Mouse (Mus musculus): ENCODE results near the gene Atat1.
"Not testable (repeated sequence)": the region's sequence is repeated elsewhere in the genome, so short reads cannot be mapped to it uniquely, and the experiment has no call there.

Atat1 gene

DNA sequence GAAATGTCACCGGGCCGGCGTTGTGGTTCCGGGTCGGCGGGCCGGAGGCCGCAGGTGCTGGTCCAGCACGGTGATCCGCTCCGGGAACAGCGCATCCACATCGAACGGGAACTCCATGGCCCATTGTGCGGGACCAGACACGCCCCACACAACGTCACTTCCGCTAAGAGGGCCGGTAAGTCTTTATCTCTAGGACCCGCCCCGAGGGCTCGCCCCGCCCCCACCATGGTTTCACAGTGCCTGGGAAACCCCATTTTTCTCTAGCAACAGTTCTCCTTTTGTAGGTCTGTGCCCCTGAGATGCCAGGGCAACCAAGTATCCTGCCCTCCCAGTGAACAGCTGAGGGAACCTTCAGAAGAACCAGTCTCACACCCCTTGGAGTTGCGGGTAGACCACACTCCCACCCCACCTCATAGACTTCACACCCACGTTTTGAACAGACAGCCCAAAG is at the start of gene Atat1:
TSS of gene Atat1 (minus strand) at position 157 of the 451 bp plus-strand sequence.
- DNase-seq (ENCODE audit: low read depth, low spot score), result peak; percentile 96

DNA sequence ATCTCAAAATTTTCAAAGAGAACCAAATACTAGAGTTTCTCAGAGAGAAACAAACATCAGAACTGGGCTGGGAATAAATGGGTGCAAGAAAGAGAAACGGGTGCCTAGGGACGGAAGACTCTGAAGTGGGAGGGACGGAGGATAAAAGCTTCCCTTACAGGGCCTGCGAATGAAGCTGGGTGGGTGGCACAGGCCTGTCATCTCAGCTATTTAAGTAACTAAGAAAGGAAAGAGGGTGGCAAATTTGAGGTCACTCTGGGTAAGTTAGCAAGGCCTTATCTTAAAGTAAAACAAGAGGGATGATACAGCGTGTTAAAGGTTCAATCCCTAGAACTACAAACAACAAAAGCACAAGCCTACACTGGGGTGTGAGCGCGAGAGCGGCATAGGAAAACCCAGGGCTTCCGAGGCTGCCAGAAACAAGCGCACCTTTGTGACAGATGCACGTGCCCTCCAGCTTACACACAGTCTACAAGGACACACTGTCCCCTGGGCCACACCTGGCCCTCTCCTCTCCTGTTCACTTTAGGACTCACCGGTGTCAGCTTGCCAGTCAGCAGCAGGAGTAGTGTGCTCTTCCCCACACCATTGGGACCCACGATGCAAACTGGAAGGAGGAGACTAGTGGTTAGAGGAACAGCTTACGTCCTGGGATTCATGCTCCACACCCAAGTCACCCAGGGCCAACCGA is 48.8 kb upstream of the Atat1 start:
- DNase-seq (ENCODE audit: low read depth, low spot score), result no peak

DNA sequence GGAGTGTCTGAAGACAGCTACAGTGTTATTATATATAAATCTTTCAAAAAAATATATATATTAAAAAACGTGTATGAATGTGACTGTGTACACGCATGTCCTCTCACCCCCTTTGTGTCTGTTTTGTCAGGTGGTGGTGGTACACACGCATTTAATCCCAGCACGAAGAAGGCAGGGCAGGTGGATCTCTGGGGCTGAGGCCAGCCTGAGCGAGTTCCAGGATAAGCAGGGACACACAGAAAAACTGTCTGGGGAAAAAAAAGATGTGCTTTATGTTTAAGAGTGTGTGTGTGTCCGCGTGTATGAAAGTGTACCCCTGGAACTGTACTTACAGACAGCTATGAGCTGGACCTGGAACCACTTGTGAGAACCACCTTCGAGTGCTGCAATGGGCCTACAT is 44.8 kb upstream of the Atat1 start:
- no peak for DNase-seq (ENCODE audit: low read depth, low spot score)

DNA sequence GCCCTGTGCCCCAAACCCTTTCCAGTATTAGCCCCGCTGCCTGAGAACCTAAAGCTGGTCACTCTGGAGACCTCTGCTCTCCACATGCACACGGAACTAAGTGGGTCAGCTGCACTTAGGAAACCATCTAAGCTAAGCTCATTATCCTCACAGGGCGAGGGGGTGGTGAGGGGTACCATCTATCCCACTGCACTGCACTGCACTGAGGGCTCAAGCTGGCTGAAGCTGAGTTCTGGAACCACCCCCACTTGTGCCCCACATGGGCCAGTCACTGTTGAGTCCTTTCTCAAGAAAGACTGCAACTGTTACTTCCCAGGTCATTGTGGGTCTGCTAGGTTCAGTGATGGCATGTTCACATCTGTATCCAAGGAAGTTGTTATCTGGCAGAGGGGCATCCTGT is 42.7 kb upstream of the Atat1 start:
- not testable (repeated sequence) for DNase-seq (ENCODE audit: low read depth, low spot score)

DNA sequence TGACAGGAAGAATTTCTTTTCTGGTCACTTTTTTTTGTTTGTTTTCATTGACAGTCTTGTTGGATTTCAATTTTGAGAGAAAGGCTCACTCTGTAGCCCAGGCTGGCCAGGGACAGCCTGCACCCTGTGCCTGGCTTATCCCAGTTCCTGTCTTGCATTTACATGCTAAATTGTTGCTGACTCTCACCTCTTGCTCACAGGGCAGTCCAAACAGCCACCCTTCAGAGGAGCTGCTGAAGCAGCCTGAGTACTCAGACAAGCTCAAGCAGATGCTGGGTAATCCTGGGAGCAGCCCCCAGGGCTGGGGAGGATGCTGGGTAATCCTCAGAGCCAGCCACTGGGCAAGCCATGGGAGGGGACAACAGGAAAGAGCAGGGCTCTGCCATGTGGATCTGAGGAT is 41.1 kb upstream of the Atat1 start:
- DNase-seq (ENCODE audit: low read depth, low spot score), result not testable (repeated sequence)

DNA sequence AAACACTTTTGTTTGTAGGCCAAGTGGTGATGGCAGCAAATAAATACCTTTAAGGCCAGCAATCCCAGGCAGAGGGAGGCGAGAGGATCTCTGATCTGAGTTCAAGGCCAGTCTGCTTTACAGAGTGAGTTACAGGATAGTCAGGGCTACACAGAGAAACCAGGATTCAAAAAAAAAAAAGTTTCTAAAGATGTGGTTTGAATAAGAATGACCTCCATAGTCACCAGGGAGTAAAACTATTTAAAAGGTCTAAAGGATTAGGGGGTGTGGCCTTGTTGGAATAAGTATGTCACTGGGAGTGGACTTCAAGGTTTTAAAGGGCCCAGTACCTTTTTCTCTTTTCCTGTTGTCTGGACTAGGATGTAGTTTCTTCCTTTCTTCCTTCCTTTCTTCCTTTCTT is 30.1 kb upstream of the Atat1 start:
- DNase-seq (ENCODE audit: low read depth, low spot score), result peak; percentile 88

DNA sequence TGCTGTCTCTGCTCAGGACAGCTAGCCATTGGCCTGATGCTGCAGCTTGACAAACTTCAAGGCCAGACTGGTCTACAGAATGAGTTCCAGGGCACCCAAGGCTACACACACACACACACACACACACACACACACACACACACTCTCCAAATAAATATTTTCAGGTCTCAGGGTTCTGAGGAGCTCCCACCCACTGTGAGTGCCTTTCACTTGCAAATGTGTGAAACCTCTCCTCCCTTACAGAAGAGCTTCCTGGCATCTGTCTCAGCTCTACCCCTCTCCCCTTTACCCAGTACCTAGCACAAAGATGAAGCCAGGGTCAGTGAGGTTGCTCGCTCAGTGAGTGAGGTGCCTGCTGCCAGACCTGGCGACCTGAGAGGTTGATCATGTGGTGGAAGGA is 29.2 kb upstream of the Atat1 start:
- DNase-seq (ENCODE audit: low read depth, low spot score), result peak; percentile 85

DNA sequence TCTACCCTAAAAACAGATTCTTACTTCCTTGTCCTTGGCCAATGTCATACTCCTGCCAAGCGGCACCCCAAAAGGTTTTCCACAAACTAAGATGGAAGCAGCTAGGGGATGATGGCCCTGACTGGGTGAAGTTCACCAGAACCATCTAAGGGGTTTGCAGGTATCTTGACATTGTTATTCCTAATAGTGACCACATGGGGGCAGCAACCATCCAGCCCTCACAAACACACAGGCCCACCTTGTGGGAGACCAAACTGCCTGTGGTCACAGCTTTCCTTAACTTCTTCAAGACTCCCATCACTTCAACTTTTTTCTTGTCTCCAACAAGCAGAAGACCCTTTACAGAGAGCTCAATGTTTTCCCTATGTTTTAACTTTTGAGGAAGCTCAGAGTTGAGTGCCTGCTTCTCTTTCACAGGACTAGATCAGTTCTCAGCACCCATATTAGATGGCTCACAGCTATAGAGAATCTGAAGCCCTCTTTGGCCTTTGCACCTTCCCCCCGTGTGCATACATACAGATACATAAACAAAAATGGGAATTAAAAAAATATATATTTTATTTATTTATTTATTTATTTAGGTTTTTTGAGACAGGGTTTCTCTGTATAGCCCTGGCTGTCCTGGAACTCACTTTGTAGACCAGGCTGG is 27.9 kb upstream of the Atat1 start:
- DNase-seq (ENCODE audit: low read depth, low spot score), result peak; percentile 89

DNA sequence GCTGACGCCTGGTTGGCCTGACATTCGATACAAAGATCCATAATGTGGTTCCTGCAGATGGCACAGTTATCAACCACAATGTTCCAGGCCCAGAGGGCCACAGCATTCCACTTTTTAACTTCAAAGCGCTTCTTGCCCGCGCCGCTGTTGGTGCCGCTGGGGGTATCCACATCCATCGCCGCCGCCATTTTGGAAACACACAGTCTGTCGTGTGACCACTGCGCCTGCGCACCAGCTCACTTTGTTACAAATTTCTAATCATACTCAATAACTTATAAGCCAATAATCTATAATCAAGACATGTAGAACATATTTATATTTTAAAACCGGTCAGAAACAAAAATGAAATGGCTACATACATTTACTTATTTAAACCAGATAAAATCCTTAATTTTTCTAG is 25.9 kb upstream of the Atat1 start:
- peak; percentile 66 for DNase-seq (ENCODE audit: low read depth, low spot score)

DNA sequence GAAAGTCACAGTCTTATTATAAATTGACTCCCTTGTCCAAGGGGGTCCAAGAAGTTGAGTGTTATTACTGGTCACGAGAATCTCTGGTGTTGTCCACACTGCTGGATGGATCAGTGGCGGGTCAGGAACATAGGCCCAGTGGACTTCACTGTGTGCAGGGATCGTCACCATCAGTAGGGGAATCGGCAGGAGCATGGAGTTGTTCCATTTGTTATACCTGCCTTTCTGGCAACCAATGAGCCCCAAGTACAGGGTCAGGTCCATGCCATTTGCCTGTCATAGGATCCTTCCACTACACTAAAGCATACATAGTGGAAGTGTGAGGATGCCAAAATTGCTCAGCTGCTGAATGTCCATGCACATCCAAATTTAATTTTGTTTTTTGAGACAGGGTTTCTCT is 22.7 kb upstream of the Atat1 start:
- no peak for DNase-seq (ENCODE audit: low read depth, low spot score)

DNA sequence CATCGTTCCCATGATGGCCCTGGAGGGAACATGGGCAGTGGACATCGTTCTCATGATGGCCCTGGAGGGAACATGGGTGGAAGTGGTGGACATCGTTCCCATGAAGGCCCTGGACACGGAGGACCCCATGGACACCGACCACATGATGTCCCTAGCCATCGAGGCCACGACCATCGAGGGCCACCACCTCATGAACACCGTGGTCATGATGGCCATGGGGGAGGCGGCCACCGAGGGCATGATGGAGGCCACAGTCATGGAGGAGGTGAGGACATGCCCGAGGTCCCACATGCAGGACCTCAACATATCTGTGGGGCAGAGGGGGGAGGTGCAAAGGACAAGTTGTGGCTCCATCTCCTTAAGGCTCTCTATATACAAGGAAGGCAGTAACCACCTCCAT is 20.8 kb upstream of the Atat1 start:
- no peak for DNase-seq (ENCODE audit: low read depth, low spot score)

DNA sequence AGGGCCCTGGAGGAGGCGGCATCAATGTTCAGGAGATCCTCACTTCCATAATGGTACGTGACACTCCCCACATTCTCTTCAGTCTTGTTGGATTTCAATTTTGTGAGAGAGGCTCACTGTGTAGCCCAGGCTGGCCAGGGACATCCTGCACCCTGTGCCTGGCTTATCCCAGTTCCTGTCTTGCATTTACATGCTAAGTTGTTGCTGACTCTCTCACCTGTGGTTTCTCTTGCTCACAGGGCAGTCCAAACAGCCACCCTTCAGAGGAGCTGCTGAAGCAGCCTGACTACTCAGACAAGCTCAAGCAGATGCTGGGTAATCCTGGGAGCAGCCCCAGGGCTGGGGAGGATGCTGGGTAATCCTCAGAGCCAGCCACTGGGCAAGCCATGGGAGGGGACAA is 19.7 kb upstream of the Atat1 start:
- no peak for DNase-seq (ENCODE audit: low read depth, low spot score)

DNA sequence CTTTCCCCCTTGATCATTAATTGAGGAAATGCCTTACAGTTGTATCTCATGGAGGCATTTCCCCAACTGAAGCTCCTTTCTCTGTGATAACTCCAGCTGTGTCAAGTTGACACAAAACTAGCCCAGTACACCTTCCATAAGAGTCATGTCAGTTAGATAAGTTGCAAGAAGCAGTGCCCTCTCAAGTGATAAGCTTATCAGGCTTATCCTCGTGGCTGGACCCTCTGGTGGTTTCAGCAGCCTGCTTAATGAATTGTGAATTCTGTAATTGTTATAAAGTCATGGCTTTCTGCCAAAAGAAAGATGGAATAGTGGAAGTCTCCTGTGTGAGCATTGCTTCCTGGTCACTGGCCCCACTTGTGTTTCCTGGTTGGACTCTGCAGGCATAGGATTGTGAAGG is 17.6 kb upstream of the Atat1 start:
- DNase-seq (ENCODE audit: low read depth, low spot score), result no peak

DNA sequence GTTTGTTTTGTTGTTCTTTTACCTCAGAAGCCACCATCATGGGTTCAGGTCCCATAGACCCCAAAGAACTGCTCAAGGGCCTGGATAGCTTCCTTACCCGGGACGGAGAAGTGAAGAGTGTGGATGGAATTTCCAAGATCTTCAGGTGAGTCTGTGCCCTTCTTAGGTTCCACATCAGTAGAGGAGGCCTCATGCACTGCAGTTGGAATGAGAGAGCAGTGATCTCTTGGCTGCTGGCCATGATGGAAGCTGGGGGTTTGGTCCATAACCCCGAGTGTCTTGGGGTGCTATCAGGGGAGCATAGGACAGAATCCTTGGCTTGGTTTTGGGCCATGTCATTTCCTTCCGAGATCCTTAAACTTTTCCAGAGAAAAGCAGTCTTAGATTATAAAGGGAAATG is 13.4 kb upstream of the Atat1 start:
- no peak for DNase-seq (ENCODE audit: low read depth, low spot score)

DNA sequence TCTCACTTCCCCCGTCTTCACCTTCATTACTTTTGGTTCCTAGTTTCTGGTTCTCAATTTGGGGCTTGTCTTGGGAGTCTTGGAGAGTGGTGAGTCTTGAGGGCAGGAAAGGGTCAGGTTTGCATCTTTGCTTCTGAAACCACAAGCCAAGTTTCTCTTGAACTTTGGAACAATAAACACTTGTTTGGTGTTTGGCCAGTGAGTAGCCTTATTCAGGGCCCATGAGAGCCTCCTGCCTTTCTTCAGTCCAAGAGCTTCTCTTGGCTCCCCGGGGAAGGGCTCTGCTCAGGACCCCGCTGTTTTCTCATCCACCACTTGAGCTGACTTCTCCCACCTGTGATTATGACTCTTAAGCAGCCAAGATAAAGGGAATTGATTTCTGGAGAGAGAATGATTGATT is 12.7 kb upstream of the Atat1 start:
- DNase-seq (ENCODE audit: low read depth, low spot score), result no peak

DNA sequence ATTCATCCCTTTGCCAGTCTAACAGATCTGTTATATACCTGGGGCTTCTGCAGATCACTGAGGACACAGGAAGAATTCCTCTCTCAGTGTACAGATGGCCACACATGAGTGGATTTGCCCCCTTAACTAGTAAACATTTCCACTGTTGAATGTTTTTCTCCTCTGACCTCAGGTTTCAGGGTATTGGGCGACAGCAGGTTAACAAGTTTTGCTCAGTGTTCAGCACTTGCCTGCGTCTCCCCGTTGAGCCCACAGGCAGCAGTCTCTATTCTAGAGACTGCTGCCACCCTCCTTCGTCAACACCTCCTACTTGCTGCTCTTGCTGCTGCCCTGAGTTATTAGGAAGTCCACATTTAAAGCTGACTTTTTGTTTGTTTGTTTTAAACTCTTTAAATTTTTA is 11.8 kb upstream of the Atat1 start:
- DNase-seq (ENCODE audit: low read depth, low spot score), result no peak

DNA sequence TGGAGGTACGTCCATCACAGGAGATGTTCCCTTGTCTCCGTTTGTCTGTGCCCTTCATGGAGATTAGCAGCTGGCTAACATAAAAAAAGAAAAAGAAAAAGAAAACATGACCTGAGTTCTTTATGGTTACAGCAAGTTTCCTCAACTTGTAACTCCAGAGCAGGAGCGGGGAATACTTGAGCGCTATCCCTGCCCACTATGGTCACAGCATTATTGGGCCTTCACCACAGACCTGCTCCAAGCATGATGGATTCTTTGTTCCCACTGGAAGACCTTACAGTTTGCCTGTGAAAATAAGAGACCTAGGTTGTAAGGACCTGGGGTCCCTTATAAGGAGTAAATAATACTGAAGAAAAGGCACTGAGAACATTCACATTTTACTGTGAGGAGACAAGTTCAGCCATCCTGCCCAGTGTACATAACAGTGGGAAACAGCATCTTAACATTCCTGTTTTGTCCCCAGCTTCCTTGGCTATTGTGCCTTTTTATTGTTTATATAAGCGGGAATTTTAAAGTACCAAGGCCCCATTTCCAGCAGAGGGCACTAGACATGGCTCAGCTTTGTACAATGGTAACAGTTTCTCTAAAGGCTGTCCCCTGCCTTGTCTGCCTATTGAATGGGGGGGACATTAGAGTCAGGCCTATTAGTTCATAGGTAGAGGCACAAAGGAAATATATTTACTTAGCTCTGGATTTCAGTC is 11.1 kb upstream of the Atat1 start:
- DNase-seq (ENCODE audit: low read depth, low spot score), result peak; percentile 78

DNA sequence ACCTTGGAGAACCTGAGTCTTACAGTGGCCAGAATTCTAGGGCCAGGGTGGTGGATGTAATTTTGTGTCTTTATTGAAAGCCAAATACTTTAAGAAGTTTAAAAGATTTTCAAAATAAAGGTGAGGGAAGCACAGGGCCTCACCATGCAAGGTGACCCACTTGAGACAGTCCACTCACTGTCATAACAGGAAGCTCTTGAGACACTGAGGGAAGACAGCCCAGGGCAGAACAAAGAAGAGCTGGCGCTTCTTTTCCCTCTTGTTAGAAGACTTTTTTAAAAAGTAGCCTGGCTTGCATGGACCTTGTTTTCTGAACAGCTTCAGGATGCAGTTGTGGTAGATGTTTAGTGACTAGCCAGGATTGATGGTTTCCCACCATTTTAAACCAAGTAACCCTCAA is 10.5 kb upstream of the Atat1 start:
- DNase-seq (ENCODE audit: low read depth, low spot score), result peak; percentile 26

DNA sequence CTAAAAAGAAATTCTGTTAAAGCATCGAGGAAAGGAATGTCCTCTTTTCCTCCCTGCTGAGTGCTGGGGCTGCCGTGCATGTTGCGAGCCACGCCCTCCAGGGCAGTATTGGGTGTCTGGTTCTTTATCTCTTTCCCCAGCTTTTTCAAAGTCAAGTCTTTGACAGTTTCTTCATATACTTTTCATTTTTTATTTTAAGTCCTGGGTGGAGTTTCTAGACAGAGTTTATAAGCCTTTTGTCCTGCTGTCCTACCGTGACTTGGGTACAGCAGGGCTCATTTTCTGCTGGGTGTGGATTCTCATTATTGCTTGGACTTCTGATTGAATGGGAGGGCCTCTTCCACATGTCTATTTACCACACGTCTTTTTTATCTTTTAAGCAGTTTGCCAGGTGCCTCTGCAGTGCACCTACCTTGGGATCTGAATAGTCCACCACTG is 10.0 kb upstream of the Atat1 start:
- peak; percentile 75 for DNase-seq (ENCODE audit: low read depth, low spot score)

DNA sequence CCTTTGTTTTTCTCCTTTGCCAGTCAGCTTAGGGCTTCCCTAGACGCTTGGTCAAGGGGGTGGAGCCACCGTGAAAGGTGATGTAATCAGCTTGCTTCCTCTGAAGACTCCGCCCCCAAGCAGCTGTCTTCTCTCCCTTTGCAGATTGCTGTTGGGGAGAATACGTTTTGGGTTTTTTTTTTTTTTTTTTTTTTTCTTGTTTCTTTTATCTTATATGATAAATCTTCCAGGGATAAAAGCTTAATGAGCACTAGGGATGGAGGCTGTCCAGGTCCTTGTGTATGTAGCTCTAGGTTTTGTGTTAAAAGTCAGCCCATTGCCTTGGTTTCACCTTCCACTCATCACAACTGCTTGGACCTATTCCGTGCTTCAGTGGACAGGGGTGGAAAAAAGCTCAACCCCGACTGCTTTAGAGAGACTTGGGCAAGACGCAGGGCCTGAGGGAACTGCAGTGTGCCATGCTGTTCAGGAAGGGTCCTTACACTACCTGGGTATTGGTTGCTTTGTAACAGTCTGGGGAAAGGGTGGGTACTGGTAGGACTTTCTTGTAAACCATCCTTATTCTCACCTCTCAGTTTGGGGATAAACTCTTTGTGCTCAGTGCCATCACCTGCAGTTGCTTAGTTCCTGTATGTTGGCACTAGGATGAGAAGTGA is 9.3 kb upstream of the Atat1 start:
- DNase-seq (ENCODE audit: low read depth, low spot score), result peak; percentile 98

DNA sequence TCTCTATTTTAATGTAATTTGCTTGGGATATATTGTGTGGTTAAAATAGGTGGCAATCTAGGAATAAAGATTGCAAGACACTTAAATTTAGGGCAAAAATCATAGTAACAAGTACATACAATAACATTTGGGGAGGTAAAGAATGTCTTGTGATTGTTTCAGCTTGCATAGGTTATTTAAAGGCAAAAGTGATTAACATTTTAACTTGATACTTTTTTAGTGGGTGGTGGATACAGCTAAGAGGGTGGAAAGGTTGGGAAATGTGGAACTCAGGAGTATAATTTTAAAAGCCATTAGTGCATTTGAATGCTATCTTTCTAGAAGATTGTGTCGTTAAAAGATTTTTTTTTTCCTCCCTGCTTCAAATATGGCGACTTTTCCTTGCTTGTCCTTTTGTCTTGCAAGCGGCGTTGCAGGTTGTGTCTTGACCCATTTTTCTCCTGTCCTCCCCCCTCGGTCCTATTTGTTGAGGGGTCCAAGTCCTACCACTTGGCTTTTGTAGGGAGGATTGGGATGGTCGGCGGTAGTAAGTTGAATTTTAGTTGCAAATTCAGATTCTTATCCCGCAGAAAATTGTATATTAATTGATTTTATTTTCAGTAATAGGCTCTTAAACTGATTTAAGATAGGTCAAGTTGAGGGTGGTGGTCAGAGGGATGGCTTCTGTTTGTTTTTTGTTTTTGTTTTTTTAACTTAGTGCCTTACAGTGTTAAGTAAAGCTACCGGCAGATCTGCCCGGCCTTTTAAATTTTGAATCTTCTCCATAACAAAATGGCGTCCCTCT is 8.6 kb upstream of the Atat1 start:
- peak; percentile 86 for DNase-seq (ENCODE audit: low read depth, low spot score)

All from ZHBTc4 (cell line).